28 mouse cellular contexts compared by ENCODE assay signal in the genomic region with DNA sequence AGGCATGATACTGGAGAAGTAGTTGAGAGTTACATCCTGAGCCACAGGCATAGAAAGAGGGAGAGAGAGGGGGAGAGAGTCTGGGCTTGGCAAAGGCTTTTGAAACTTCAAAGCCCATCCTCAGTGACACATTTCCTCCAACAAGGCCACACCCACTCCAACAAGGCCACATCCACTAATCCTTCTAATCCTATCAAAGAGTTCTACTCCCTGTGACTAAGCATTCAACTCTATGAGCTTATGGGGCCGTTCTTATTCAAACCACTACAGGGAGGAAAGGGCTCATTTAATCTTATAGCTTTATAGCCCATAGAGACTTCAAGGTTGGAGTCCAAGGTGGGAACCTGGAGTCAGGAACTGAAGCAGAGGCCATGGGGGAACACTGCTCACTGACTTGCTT. TPM values are rescaled to one million over a fixed set of nuclear protein-coding genes. Genes with fewer than 3 reads are reported as not detected.
"Had no signal": no experiment of that assay in that cellular context is flagged by ENCODE, and none has a peak within 500 bp of the region (broad histone marks: within the 10 kb centered on the region; RNA-seq: fewer than 3 reads in every experiment).

No protein-coding gene starts in this region.

- H3K4me1 ChIP-seq: heart, embryonic 10.5 days; heart, embryonic 12.5 days; hindbrain, embryonic 12.5 days; intestine, embryonic 15.5 days; kidney, embryonic 15.5 days; limb, embryonic 13.5 days; limb, embryonic 15.5 days; liver, embryonic 12.5 days had no signal

- DNase-seq: gastrocnemius, adult 2 months; gastrocnemius, postnatal 10 days; gastrocnemius, postnatal 25 days; heart, adult 18-20 months; heart, postnatal 10 days; heart, postnatal 4 days; kidney, adult 18-20 months; kidney, adult 8-10 months; kidney, postnatal 14 days; kidney, postnatal 36 days; layer of hippocampus, adult 9-11 months; layer of hippocampus, postnatal 36 days; left cerebral cortex, postnatal 4 days had no signal

- H3K4me2 ChIP-seq: heart, embryonic 12.5 days; hindbrain, embryonic 12.5 days; hindbrain, embryonic 14.5 days; intestine, embryonic 15.5 days; kidney, embryonic 15.5 days; limb, embryonic 13.5 days; limb, embryonic 15.5 days; liver, embryonic 12.5 days had no signal

- H3K27me3 ChIP-seq: heart, embryonic 12.5 days; hindbrain, embryonic 12.5 days; intestine, embryonic 15.5 days; kidney, embryonic 15.5 days; limb, embryonic 13.5 days; limb, embryonic 15.5 days; liver, embryonic 12.5 days had no signal

- H3K9me3 ChIP-seq: heart, embryonic 10.5 days; heart, embryonic 12.5 days; hindbrain, embryonic 12.5 days; intestine, embryonic 15.5 days; kidney, embryonic 15.5 days; limb, embryonic 13.5 days; limb, embryonic 15.5 days; liver, embryonic 12.5 days had no signal

- H3K9ac ChIP-seq: heart, embryonic 12.5 days; hindbrain, embryonic 12.5 days; hindbrain, embryonic 14.5 days; intestine, embryonic 15.5 days; kidney, embryonic 15.5 days; limb, embryonic 13.5 days; limb, embryonic 15.5 days; liver, embryonic 12.5 days had no signal

- H3K27ac ChIP-seq: gastrocnemius, adult 2 months; heart, embryonic 10.5 days; hindbrain, embryonic 10.5 days; hindbrain, embryonic 12.5 days; hindbrain, embryonic 14.5 days; intestine, embryonic 15.5 days; kidney, embryonic 15.5 days; kidney, postnatal 0 days; limb, embryonic 13.5 days; limb, embryonic 15.5 days; liver, embryonic 12.5 days had no signal

- H3K4me3 ChIP-seq: gastrocnemius, adult 2 months; heart, embryonic 10.5 days; heart, embryonic 12.5 days; hindbrain, embryonic 10.5 days; hindbrain, embryonic 12.5 days; intestine, embryonic 15.5 days; kidney, embryonic 15.5 days; limb, embryonic 13.5 days; limb, embryonic 15.5 days; liver, embryonic 12.5 days had no signal

- H3K36me3 ChIP-seq: heart, embryonic 10.5 days; heart, embryonic 12.5 days; hindbrain, embryonic 10.5 days; hindbrain, embryonic 12.5 days; intestine, embryonic 15.5 days; kidney, embryonic 15.5 days; limb, embryonic 13.5 days; limb, embryonic 15.5 days; liver, embryonic 12.5 days had no signal

- ATAC-seq: hindbrain, embryonic 16.5 days; inflammation-experienced regulatory T-cells, adult 6 months; intestine, embryonic 15.5 days; intestine, postnatal 0 days; liver, embryonic 12.5 days had no signal

RNA-seq across cellular contexts. Expression of gene Ajap1, which starts 39.0 kb away (rescaled TPM):
- polyA plus RNA-seq: heart, embryonic 14.5 days; inflammation-experienced regulatory T-cells, adult 6 months had no signal
